Mouse (Mus musculus): Measurements from ENCODE around the gene Vps26c. TPM values are rescaled to one million over a fixed set of nuclear protein-coding genes. Genes with fewer than 3 reads are reported as not detected.

The Vps26c gene
- total RNA-seq, 2 experiments from 2014 or later, result 32.9 to 35.5 TPM

Other genes with a start within 250 kb of the Vps26c start
- 10 to 100 TPM; 16.8 to 17.7 TPM for gene Hlcs, start 213.3 kb downstream of the Vps26c start, total RNA-seq (2021)
- under 1 TPM in 1 of 2 experiments, not detected in 1; 0.23 TPM for gene Ripply3, start 198.4 kb downstream of the Vps26c start, total RNA-seq (2021)
- gene Ttc3, start 156.2 kb downstream of the Vps26c start, total RNA-seq (2021), result 1,000 to 10,000 TPM in 1 of 2 experiments, 100 to 1,000 TPM in 1; 991 to 1,074 TPM
- 10 to 100 TPM; 34.0 to 45.4 TPM for gene Pigp, start 155.0 kb downstream of the Vps26c start, total RNA-seq (2021)
- 10 to 100 TPM; 94.8 to 96.3 TPM for gene Dyrk1a, start 43.2 kb upstream of the Vps26c start, total RNA-seq (2021)